Mouse (Mus musculus): ENCODE data around the gene Slc15a5.
"Not testable (repeated sequence)": the region's sequence is repeated elsewhere in the genome, so short reads cannot be mapped to it uniquely, and the experiment has no call there.

Gene Slc15a5
- long read RNA-seq, experiment 1, result 0 reads
- long read RNA-seq, experiment 2, result 0 reads

DNA sequence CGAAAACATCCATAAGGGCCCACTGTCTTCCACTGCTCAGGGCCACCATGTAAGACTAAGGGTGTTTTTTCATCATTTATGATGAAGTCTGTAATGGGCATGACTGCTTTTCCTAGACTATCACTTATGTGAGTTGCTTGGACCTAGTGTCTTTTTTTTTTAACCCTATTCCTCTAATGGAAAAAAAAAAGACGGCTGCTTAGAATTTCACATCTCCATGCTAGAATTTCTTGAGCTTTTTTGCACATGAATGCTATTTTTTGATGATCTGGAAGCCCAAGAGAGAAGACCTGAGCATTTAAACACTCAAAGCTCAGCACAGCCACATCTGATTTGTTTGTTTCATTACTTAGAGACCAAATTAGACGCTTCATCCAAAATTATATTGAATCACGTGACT lies at the start of gene Slc15a5:
Gene Slc15a5, minus strand, starts transcription at position 101 of the 400 bp plus-strand sequence.
- intact Hi-C loops (cut with DNase I), result no loop called here

DNA sequence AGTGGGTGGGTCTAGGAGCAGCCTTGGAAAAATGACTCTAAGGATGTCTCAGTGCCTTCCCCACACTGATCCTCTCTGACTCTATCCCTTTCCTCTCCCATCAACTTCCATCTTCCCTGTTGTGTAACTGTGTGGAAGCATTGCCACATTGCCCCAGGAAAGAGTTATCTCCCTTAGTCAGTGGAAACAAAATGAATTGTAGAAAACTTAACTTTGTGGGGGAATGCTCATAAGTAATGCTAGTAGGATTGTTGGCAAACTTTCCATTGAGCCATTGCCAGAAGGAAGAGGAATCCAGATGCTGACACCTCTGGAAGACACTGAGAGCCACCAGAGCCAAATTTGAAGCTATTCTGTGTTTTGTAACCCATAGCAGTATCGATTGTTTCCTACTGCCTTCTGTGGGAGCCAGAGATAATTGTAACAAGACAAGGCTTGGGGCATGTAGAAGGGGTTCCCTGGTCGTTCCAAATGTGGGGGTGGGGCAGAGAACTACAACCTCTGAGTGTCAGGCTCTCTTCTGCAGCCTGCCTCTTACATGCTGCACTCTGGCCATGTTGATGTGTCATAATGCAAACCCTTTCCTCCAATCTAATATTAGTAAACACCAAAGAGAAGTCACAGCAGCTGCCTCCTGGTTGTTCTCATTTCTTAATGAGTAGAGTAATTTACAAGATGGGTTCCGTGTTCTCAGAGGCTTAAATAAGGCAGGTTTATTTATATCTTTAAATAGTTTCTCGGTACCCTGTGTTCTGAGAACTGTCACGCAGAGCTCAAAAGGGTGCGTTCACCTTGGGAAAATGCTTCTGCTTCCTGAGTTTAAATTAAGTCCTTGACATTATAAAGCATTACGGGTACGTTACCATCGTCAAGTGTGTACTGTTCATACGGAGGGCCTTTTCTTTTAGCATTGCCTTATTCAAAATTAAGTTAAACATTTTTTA lies 48.9 kb upstream of the Slc15a5 start:
- intact Hi-C loops (cut with DNase I), result no loop called here

DNA sequence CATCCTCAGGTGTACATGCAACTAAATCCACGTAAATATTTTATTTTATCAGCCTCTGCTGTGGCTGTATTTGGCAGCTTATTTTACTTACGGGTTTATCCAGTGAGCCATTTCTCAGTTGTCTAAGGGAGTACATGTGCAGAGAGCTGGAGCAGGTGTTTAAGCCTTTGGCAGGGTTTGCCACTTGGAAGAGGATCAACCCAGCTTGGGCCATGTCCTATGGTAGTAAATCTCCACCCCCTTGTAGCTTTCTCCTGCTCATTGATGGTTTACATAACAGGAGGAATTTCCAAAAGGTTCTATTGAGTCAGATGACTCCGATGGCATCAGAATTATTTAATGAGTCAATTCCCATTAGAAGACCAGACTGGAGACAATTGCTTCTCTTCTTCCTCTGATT lies 37.8 kb upstream of the Slc15a5 start:
- intact Hi-C loops (cut with DNase I), result no loop called here

DNA sequence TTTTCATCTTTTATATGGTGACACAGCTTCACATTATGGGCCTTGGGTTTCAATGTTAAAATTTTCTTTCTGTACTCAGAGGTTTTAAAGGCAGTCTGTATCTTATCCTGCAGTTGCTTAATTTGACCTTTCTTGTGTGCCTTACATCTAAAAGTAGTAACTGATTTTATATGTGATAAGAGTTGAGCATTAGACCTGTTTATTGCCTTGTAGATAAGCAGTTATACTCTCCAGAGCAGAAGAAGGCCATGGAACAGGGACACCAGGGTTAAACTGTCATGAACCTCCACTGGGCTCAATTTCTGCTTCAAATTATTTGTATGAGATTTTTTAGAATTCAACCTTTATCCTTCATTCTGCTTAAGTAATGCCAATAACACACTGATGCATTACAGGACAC lies 24.8 kb upstream of the Slc15a5 start:
- intact Hi-C loops (cut with DNase I), result no loop called here

DNA sequence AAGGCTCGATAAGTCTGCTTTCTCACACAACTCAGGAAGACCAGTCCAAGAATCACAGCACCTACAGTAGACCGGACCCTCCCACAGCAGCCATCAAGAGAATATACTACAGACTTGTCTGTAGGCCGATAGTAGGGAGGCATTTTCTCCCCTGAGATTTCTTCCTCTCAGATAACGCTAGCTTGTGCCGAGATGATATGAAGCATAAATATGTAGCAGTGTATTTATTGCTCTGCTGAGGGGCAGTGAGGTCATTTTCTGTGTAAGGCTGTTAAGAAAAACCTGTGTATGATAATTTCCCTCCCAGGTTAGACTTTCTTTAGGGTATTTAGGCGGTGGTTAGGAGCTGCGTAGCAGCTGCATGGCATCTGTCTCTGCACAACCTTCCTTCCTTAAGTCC lies 23.2 kb upstream of the Slc15a5 start:
- intact Hi-C loops (cut with DNase I), result no loop called here

DNA sequence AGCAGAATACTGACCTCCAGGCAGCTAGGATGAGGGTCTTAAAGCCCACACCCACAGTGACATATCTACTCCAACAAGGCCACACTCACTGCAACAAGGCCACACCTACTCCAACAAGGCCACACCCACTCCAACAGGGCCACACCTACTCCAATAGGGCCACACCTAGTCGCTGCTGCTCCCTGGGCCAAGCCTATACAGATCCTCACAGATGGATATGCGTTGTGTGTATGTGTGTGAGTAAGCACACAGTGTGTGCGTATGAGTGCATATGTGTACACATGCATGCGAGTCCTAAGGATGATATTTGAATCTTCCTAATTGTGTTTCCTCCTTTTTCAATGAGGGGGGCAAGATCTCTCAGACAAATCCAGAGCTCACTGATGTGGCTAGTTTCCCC lies 22.1 kb upstream of the Slc15a5 start:
- intact Hi-C loops (cut with DNase I), result no loop called here

DNA sequence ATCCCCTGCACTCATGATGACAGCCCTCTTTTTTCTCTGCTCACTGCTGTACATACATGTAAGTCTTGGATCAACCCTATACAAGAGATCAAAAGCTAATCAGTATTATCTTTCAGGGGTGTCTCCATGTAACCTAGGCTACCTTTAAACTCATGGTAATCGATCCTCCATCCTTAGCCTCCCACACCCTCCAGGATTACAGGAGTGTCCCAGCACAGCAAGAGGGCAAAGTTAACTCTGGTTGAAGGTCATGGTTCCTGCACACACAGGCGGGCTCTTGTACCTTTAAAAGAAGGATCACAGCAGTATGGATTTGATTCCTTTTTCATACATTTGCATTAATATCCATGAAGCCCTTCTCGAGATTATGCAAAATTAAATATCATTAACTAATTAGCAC lies 19.9 kb upstream of the Slc15a5 start:
- intact Hi-C loops (cut with DNase I), result no loop called here

DNA sequence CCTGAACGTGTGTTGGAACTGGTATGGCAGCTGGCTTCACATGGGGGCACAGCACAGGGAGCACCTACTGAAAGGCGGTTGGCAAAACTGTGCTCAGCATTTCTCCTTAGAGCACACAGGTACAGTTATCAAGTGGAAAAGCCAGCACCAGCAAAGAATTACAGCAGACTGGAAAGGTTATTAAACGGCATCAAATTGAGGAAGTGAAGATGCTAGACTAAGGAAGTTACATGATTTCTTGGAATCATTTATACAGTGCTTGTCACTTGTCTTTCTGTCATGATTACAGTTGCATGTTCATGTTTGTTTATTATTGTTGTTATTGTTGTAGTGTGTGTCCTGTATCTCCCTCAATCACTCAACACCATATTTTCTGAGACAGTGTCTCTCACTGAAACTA lies 15.3 kb upstream of the Slc15a5 start:
- intact Hi-C loops (cut with DNase I), result no loop called here

DNA sequence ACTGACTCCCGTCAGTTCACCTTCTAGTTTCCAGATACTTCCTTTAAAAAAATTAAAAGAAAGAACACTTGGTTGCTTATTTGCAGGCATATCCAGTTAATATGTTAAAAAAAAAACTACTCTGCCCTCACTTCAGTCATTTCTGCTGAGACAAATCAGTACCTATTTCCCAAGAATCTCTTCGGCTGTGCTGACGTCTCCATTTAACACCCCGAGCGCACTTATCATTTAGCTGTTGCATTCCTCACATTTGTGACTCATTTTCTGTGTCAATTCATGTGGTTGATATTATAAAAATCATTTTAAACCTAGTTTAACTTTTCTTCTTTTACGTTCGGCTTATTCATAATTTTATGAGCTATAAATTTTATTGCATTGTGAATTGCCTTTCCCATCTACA lies 12.7 kb upstream of the Slc15a5 start:
- intact Hi-C loops (cut with DNase I), result no loop called here

DNA sequence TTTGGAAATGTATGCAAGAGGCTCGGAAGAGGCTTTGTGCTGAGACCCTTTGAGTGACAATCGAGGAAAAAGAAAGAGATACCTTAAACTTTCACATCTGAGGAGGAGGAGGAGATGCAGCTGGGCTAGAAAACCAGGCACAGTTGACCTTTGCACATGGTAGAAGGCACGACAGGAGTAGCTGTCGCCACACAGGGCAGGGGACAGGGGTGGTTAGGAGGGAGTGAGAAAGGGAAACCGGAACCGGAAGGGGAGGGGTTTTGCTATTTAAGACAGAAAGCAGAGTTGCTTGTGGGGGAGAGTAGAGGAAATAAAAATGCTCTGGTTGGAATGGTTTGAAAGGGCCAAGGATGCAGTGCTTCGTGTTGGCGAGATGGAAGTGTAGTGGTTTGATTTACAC lies 9.4 kb upstream of the Slc15a5 start:
- intact Hi-C loops (cut with DNase I), result no loop called here

DNA sequence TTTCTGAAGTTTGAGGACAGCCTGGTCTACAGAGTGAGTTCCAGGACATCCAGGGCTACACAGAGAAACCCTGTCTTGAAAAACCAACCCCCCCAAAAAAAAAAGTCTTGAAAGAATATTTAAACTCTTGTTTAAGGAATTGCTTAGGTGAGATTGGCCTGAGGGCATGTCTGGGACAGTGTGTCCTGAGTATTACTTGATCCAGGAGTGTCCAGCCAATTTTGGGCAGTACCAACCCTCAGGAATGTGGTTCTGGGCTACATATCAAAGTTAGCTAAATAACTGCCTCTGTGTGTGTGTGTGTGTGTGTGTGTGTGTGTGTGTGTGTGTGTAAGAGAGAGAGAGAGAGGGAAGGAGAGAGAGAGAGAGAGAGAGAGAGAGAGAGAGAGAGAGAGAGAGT lies 6.7 kb upstream of the Slc15a5 start:
- intact Hi-C loops (cut with DNase I), result not testable (repeated sequence)

DNA sequence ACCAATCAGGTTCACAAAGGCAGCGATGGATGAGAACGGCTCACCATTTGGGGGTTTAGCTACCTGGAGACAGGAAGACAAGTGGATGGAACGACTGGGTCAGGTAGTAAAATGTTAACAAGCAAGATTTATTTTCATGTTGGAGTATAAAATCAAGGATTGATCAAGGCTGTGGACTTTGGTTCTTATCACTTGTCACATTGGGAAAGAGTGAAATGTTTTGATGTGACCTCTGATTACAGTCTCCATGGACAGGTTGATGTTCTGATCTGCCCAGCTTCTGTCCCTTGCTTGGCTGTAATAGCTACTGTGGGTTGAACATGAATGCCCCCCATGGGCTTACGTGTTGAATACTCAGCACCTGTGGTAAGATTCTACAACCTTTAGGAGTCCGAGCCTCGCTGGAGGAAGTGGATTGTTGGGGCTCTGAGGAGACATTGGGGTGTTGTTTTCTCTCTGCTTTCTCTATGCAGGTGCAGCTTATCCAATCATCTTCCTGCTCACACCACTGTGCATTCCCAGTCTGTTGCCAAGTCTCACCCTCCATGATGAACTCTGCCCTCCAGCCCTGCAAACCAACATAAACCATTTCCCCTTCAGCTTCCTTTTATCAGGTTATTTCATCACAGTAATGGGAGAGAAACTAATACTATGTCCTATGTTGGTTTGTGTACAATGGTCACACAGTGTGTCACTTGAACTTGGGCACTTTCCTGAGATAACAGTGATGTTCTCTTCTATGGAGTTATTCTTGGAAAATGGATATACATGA lies 1.2 kb upstream of the Slc15a5 start:
- intact Hi-C loops (cut with DNase I), result no loop called here

DNA sequence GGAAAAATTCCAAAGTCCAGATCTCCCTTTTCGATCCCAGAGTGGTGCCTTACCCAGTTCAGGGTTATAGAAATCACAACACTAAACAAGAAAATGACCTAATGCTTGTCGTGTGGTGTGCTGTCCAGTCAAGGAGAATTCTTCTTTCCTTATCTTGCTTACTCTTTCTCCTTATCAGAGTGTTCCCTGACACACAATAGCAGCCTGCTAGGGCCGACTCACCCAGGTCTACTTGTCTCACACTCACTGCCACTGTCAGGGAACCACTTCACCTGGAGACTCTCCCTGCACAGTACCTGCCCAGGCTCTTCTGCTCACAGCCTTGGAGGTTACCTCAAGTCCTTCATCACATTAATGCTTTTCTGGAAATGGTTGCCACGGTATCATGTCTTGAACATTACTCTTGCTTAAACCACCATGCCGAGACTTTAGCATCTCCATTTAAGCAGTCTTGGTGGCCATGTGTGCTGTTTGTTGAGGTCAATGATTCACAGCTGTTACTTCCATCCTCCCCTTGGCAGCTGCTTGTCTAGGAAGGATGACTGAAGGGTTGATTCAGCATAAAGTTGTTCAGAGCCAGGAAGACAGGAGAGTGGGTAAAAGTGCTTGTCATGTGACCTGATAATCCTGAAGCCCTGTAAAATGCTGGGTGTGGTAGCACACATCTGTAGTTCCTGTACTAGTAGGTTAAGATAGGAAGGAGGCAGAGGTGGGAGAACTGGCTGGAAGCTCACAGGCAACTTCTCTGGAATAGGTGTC lies 1.9 kb downstream of the Slc15a5 start:
- intact Hi-C loops (cut with DNase I), result no loop called here

DNA sequence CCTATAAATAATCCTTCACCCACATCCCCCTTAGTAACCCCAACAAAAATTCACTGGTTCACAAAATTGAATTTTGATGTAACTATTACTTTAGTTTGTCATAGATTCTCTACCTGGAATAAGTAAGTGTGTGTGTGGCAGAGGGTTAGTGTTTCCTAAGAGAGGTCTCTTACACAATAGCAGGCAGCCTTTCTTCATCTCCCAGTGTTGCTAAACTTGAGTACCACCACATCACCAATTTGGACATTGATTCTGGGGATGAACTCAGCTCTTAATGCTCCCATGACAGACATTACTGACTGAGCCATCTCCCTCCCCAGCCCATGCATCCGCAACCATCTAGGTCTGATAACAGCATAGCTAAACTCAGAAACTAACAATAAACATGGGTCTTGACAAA lies 4.0 kb downstream of the Slc15a5 start:
- intact Hi-C loops (cut with DNase I), result no loop called here

DNA sequence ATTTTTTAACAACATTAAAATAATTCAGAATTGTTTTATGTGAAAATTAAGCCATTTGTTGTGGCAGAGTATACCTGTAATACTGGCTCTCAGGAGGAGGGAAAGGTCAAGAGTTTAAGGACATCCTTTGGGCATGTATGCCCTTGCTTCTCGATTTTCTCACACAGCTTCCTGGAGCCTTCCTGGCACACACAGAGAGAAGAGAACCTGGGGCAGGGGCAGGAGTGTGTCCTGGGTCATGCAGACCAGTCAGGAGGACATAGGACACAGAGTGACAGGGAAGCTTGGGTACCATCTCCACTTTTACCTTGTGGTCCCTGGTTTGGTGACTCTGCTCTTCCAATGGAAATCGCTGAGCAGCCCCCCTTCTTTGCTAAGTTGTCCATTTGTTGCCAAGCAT lies 6.2 kb downstream of the Slc15a5 start:
- intact Hi-C loops (cut with DNase I), result no loop called here

DNA sequence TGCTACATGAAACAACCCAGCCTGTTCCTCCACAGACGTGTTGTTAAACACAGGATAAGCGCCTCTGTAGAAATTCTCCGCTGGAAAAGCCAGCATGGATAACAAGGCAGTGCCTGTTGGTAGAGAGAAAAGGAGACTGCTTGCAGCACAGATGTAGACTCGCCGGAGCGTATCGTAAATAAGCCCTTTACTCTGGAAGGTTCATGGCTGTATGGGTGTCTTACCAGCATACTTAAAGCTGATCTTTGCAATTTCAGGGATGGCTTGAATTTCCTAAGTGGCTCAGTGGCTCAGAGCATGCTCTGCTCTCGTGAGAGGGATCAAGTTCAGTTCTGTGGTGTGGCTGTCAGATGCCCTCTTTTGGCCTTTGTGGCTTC lies 6.8 kb downstream of the Slc15a5 start:
- intact Hi-C loops (cut with DNase I), result loop anchor here (1.0 kb wide), 1 partner anchor 68 kb away; no protein-coding TSS in a partner anchor

DNA sequence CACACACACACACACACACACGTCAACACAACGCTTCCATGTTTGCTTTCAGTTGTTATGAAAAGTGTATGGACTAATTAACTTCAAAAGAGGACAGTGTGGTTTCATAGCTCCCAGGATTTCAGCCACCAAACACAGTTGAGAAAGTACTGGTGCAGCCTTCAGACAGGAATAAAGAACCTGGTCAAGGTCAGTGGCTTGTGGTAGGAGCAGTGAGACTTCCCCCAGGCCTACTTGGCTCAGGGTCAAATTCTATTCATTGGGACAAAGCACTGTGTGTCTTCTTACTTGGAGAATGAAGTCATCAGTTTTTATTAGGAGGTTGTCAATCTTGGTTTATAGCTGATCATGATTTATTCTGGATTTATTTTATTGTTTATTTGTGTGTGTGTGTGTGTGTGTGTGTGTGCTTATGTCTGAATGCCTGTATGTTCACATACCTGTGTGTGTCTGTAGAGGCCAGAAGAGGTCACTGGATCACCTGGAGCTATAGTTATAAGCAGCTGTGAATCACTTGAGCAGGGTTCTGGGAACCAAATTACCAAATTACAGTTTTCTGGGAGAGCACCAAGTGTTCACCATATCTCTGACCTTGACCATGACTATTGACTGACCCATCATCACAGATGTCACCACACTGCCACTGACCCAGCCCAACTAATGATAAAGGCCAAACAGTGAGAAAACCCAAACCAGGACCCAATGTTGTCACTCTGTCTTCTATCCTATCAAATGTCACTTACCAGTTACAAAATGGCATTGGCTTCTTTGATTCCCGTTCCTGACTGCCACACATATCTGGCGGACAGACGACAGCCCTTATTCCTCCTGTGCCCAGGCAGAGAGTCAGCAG lies 7.4 kb downstream of the Slc15a5 start:
- intact Hi-C loops (cut with DNase I), result loop anchor here (1.0 kb wide), 1 partner anchor 69 kb away; no protein-coding TSS in a partner anchor

DNA sequence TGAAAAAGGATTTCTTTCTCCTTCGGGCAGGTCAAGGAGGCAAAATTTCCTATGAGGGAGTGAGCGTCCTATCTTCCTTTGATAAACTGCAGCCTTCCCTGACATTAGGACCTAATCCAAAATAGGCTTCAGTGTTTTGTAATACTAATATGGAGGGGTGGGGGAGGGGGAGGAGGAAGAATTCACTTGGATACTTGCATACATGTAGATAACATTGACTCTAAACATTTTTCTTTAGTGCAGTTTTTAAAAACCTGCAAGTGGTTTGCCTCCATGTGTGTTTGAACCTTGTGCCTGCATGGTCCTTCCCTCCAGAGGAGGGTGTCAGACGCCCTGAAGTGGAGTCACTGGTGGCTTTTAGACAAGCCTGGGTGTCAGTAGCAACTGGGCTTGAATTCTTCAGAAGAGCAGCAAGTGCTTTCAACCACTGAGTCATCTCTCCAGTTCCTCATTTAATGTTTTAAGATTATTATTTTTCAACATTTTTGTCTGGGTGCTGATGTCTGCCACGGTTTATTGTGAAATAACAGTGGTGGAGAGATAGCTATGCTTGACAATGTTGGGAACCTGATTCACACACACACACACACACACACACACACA lies 8.1 kb downstream of the Slc15a5 start:
- intact Hi-C loops (cut with DNase I), result loop anchor here (1.0 kb wide), 1 partner anchor 70 kb away; no protein-coding TSS in a partner anchor

DNA sequence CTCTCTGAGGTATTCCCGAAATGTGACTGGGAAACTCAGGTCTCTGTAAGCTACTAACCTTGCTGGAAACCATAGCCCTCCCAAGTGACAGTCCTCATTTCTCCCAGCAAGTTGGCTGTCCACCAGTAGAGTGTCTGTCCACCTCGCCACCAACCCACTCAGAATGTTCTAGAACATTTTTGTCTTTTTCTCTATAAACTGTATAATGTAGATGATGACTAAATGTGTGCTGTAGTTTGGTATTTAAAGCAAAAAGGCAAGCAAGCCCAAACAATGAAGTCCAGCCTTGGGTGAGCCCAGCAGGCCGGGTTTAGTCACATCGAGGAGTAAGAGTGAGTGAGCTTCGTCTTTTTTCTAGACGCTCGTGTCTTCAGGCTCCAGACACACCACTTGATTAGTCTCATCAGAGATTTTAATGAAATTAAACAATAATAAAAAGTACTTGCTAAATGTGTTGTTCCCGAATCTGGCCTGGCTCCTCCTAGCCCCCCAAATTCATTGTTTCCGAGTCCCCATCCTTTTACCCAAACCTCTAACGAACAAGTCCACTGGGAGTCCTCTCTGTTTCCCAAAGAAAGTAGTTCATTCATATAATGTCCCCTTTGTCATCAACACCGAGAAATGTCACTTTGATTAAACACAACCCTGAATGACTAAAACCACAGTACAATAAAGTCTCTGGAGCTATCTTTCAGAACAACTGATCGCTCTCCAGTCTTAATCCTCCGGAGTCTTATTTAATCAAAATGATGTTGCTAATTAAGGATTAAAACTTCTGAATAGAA lies 8.8 kb downstream of the Slc15a5 start:
- intact Hi-C loops (cut with DNase I), result no loop called here

Measured in adrenal gland (tissue).